21 mouse cellular contexts compared by ENCODE assay signal in the genomic region with DNA sequence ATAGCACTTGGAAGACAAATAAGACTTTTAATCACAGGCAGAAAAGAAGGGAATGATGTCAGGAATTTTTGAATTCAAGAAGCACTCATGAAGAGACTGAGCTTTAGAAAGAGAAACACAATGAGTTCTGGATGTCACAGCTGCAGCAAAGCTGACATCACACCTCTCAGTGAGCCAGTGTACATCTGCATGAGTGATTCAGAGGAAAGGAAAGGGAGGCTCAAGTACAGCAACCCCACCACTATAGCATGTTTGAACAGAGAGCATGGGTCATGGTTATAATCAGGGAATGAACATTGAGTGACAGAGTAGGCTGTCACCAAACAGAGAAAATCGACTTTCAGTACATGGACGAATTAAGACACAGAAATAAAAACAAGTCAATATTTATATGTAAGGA.
DNase-seq lines count a peak whose midpoint lies in the region; ATAC-seq and TF ChIP-seq lines count a peak whose summit lies in the region.
"Had no signal": no experiment of that assay in that cellular context is flagged by ENCODE, and none has a peak within 500 bp of the region (broad histone marks: within the 10 kb centered on the region; RNA-seq: fewer than 3 reads in every experiment).

No protein-coding gene starts in this region.

- no peak overlapping the region for H3K4me2 ChIP-seq in forebrain, embryonic 12.5 days
- no peak overlapping the region for H3K4me2 ChIP-seq in midbrain, embryonic 14.5 days (ENCODE audit: low read length)
- no peak overlapping the region for H3K4me2 ChIP-seq in midbrain, postnatal 0 days (ENCODE audit: low read depth, low read length, poor library complexity, severe bottlenecking)
- H3K4me2 ChIP-seq in forebrain, postnatal 0 days (ENCODE audit: low read depth), result no peak overlapping the region
- H3K4me2 ChIP-seq: embryonic facial prominence, embryonic 12.5 days; heart, embryonic 11.5 days; heart, embryonic 15.5 days; hindbrain, embryonic 13.5 days; intestine, embryonic 15.5 days had no signal

- no peak overlapping the region for H3K4me3 ChIP-seq in forebrain, embryonic 12.5 days (replicated peaks)
- H3K4me3 ChIP-seq in forebrain, embryonic 10.5 days, result no peak overlapping the region
- H3K4me3 ChIP-seq in midbrain, embryonic 14.5 days (replicated peaks; ENCODE audit: low read depth, low read length), result no peak overlapping the region
- H3K4me3 ChIP-seq in midbrain, postnatal 0 days (ENCODE audit: low read depth, low read length), result no peak overlapping the region
- no peak overlapping the region for H3K4me3 ChIP-seq in forebrain, postnatal 0 days (ENCODE audit: low read depth, low read length)
- H3K4me3 ChIP-seq: embryonic facial prominence, embryonic 12.5 days; heart, embryonic 15.5 days; hindbrain, embryonic 13.5 days; intestine, embryonic 15.5 days had no signal

- peak; percentile 30; the same call in 1 of the 2 replicates for ATAC-seq in forebrain, embryonic 12.5 days (ENCODE audit: low FRiP score)
- ATAC-seq in midbrain, embryonic 14.5 days (ENCODE audit: low FRiP score, low TSS enrichment), result no peak; the same call in 1 of the 2 replicates
- no peak for ATAC-seq in midbrain, postnatal 0 days (ENCODE audit: low FRiP score)
- peak; percentile 52 for ATAC-seq in forebrain, postnatal 0 days
- no peak for ATAC-seq in inflammation-experienced regulatory T-cells, adult 6 months
- ATAC-seq: hindbrain, postnatal 0 days; intestine, embryonic 15.5 days had no signal

- H3K9ac ChIP-seq in forebrain, embryonic 12.5 days, result no peak overlapping the region
- H3K9ac ChIP-seq in midbrain, embryonic 14.5 days (replicated peaks; ENCODE audit: low read length), result no peak overlapping the region
- H3K9ac ChIP-seq in midbrain, postnatal 0 days (replicated peaks; ENCODE audit: low read length, poor library complexity, severe bottlenecking), result no peak overlapping the region
- H3K9ac ChIP-seq in forebrain, postnatal 0 days, result no peak overlapping the region
- H3K9ac ChIP-seq: embryonic facial prominence, embryonic 12.5 days; heart, embryonic 15.5 days; hindbrain, embryonic 13.5 days; intestine, embryonic 15.5 days had no signal

- no peaks in the 10 kb centered on the region for H3K27me3 ChIP-seq in forebrain, embryonic 12.5 days
- H3K27me3 ChIP-seq in forebrain, embryonic 10.5 days (ENCODE audit: poor library complexity, severe bottlenecking), result no peaks in the 10 kb centered on the region
- no peaks in the 10 kb centered on the region for H3K27me3 ChIP-seq in midbrain, embryonic 14.5 days (ENCODE audit: control insufficient read depth, insufficient read depth, low read length)
- no peaks in the 10 kb centered on the region for H3K27me3 ChIP-seq in midbrain, postnatal 0 days (ENCODE audit: insufficient read depth, low read length)
- H3K27me3 ChIP-seq in forebrain, postnatal 0 days (ENCODE audit: insufficient read depth, low read length), result no peaks in the 10 kb centered on the region
- H3K27me3 ChIP-seq: embryonic facial prominence, embryonic 12.5 days; heart, embryonic 15.5 days; hindbrain, embryonic 13.5 days; intestine, embryonic 15.5 days had no signal

- WGBS in forebrain, embryonic 12.5 days, result 81% methylated on average over 2 of the region's 2 CpGs
- 92% methylated on average over 2 of the region's 2 CpGs for WGBS in forebrain, embryonic 10.5 days
- WGBS in midbrain, embryonic 14.5 days, result 79% methylated on average over 2 of the region's 2 CpGs
- 68% methylated on average over 2 of the region's 2 CpGs for WGBS in midbrain, postnatal 0 days
- whole genome bisulfite sequencing in forebrain, postnatal 0 days, result 57% methylated on average over 2 of the region's 2 CpGs

- DNase-seq in forebrain, embryonic 10.5 days (ENCODE audit: extremely low spot score, low spot score), result no peak
- peak; percentile 4 for DNase-seq in midbrain, embryonic 14.5 days
- no peak for DNase-seq in midbrain, postnatal 0 days (ENCODE audit: low spot score)
- DNase-seq in forebrain, postnatal 0 days, result peak; percentile 20
- DNase-seq in heart, adult 8-10 months (ENCODE audit: low spot score), result no peak
- DNase-seq in kidney, adult 11 months, result no peak
- DNase-seq: adrenal gland, postnatal 14 days; cerebellum, adult 11-12 months; cerebellum, adult 9-10 months; cerebellum, postnatal 25 days; gastrocnemius, postnatal 10 days; heart, adult 18-20 months; heart, postnatal 14 days had no signal

- no peaks in the 10 kb centered on the region for H3K36me3 ChIP-seq in forebrain, embryonic 12.5 days (replicated peaks)
- H3K36me3 ChIP-seq in forebrain, embryonic 10.5 days (replicated peaks), result no peaks in the 10 kb centered on the region
- no peaks in the 10 kb centered on the region for H3K36me3 ChIP-seq in midbrain, embryonic 14.5 days (ENCODE audit: control insufficient read depth, insufficient read depth, low read length)
- H3K36me3 ChIP-seq in midbrain, postnatal 0 days (ENCODE audit: insufficient read depth, low read length), result no peaks in the 10 kb centered on the region
- no peaks in the 10 kb centered on the region for H3K36me3 ChIP-seq in forebrain, postnatal 0 days (ENCODE audit: insufficient read depth)
- H3K36me3 ChIP-seq: embryonic facial prominence, embryonic 12.5 days; heart, embryonic 15.5 days; hindbrain, embryonic 13.5 days; intestine, embryonic 15.5 days had no signal

- H3K27ac ChIP-seq in forebrain, embryonic 12.5 days, result no peak overlapping the region
- no peak overlapping the region for H3K27ac ChIP-seq in forebrain, embryonic 10.5 days
- no peak overlapping the region for H3K27ac ChIP-seq in midbrain, embryonic 14.5 days (replicated peaks; ENCODE audit: low read depth, low read length)
- H3K27ac ChIP-seq in midbrain, postnatal 0 days (ENCODE audit: low read depth, low read length), result no peak overlapping the region
- 0 out of 2 replicates have a peak overlapping the region, but pooled peaks have one; percentile 15 for H3K27ac ChIP-seq in forebrain, postnatal 0 days (ENCODE audit: low read depth, low read length)
- H3K27ac ChIP-seq: embryonic facial prominence, embryonic 12.5 days; heart, embryonic 15.5 days; hindbrain, embryonic 13.5 days; hindbrain, postnatal 0 days; intestine, embryonic 15.5 days had no signal

- TF ChIP-seq CTCF in midbrain, postnatal 0 days (IDR thresholded peaks at IDR 0.05), result no peak
- no peak for TF ChIP-seq CTCF in forebrain, postnatal 0 days (IDR thresholded peaks at IDR 0.05; ENCODE audit: low read depth)

- no peaks in the 10 kb centered on the region for H3K9me3 ChIP-seq in forebrain, embryonic 12.5 days
- no peaks in the 10 kb centered on the region for H3K9me3 ChIP-seq in forebrain, embryonic 10.5 days
- no peaks in the 10 kb centered on the region for H3K9me3 ChIP-seq in midbrain, embryonic 14.5 days (ENCODE audit: control insufficient read depth, low read length)
- H3K9me3 ChIP-seq in midbrain, postnatal 0 days (ENCODE audit: low read length), result no peaks in the 10 kb centered on the region
- no peaks in the 10 kb centered on the region for H3K9me3 ChIP-seq in forebrain, postnatal 0 days (ENCODE audit: low read length)
- H3K9me3 ChIP-seq: embryonic facial prominence, embryonic 12.5 days; heart, embryonic 15.5 days; hindbrain, embryonic 13.5 days; intestine, embryonic 15.5 days had no signal

- H3K4me1 ChIP-seq in forebrain, embryonic 12.5 days, result peaks cover 2% of the 10 kb centered on the region; the same call in 1 of the 2 replicates
- H3K4me1 ChIP-seq in forebrain, embryonic 10.5 days, result no peaks in the 10 kb centered on the region
- H3K4me1 ChIP-seq in midbrain, embryonic 14.5 days (ENCODE audit: control insufficient read depth, insufficient read depth, low read length), result no peaks in the 10 kb centered on the region
- no peaks in the 10 kb centered on the region for H3K4me1 ChIP-seq in midbrain, postnatal 0 days (ENCODE audit: insufficient read depth, low read length)
- no peaks in the 10 kb centered on the region for H3K4me1 ChIP-seq in forebrain, postnatal 0 days (ENCODE audit: insufficient read depth)
- H3K4me1 ChIP-seq: embryonic facial prominence, embryonic 12.5 days; heart, embryonic 15.5 days; intestine, embryonic 15.5 days had no signal

Comparison
In these comparisons a context has a peak if more than half of its experiments do, and no peak if none do; other contexts are left out.
1. DNase-seq: peak in midbrain, embryonic 14.5 days (single experiment) and forebrain, postnatal 0 days (single experiment); none in forebrain, embryonic 10.5 days (single experiment), midbrain, postnatal 0 days (single experiment), heart, adult 8-10 months (single experiment) and kidney, adult 11 months (single experiment).
2. ATAC-seq: peak in forebrain, embryonic 12.5 days (single experiment) and forebrain, postnatal 0 days (single experiment); none in midbrain, embryonic 14.5 days (single experiment), midbrain, postnatal 0 days (single experiment) and inflammation-experienced regulatory T-cells, adult 6 months (single experiment).